Mouse (Mus musculus) layer of hippocampus, postnatal 36 days (tissue): ENCODE results near the gene Clta. TPM values are rescaled to one million over a fixed set of nuclear protein-coding genes. Genes with fewer than 3 reads are reported as not detected.

Experiments used
- DNase-seq, 2 experiments: peaks; one replicate each; pipeline ENCODE4 v3.0.0; 2022
- total RNA-seq, 2 experiments: library from RNA; stranded (reverse); gene quantifications; 2 replicates each; pipeline ENCODE4 v1.2.3; 2021

The Clta gene
- total RNA-seq, 2 experiments from 2014 or later = 280 to 304 TPM

- no peak for DNase-seq
These were observed 68.7 kb downstream of the Clta start for GRCm38 (mm10) chr4:44072873-44073441.

- DNase-seq = no peak
These were observed 69.5 kb downstream of the Clta start for GRCm38 (mm10) chr4:44073799-44074198.

- DNase-seq = no peak
These were observed 70.2 kb downstream of the Clta start for GRCm38 (mm10) chr4:44074422-44074821.

DNA sequence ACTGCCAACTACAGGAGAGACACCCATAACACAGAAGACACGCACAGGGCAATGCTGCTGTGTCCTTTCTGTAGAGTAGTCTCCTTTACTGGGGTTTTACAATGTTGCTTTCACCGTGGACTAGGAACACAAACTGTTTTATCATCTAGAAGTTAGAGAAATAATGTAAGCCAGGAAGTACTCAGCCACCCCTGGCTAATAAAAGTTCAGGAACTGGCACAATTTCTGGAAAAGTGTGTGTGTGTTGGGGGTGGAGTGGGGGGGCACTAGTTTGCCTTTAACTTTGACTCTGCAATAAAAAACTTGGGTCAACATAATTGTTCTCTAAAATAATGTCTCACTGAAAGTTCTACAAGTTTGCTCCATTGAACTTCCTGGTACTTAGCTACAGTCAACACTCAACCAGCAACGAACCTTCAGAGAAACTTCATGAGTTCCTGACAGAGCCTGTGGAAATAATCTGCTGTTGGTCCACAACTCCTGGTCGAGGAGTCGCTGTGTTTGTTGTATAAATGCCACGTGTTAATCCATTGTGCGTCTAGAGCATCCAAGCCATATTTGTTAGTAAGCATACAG lies 74.2 kb downstream of the Clta start:
- no peak for DNase-seq

Other genes starting within 250 kb of the Clta start
- not detected for gene Olfr159, start 233.4 kb upstream of the Clta start, total RNA-seq
- gene Olfr156, start 180.6 kb upstream of the Clta start, total RNA-seq = not detected
- gene Olfr157, start 164.3 kb upstream of the Clta start, total RNA-seq = not detected
- gene Olfr155, start 152.9 kb upstream of the Clta start, total RNA-seq = not detected
- gene Reck, start 128.9 kb upstream of the Clta start, total RNA-seq = 1 to 10 TPM; 5.8 to 7.5 TPM
- gene Glipr2, start 47.1 kb upstream of the Clta start, total RNA-seq = 1 to 10 TPM; 2.2 TPM
- not detected for gene Ccin, start 21.0 kb upstream of the Clta start, total RNA-seq
- 10 to 100 TPM; 43.7 to 50.9 TPM for gene Gne, start 79.7 kb downstream of the Clta start, total RNA-seq
- gene Rnf38, start 229.3 kb downstream of the Clta start, total RNA-seq = 10 to 100 TPM; 50.2 to 52.8 TPM